Mouse (Mus musculus) right cerebral cortex, postnatal 36 days (tissue): ENCODE measurements around the gene Mlec.
A peak's percentile ranks its signal among the peaks of the same experiment; 100 is the strongest.
"Not testable (repeated sequence)": the region's sequence is repeated elsewhere in the genome, so short reads cannot be mapped to it uniquely, and the experiment has no call there.

Experiments used
- DNase-seq, 2 experiments: peaks; one replicate each; pipeline ENCODE4 v3.0.0; 2022; ENCODE audit warnings: low spot score in 2 of 2, mixed read lengths in 1 of 2

The Mlec gene

GRCm38 (mm10) chr5:115151457-115151856 is 6.5 kb downstream of the Mlec start:
- no peak for DNase-seq

DNA sequence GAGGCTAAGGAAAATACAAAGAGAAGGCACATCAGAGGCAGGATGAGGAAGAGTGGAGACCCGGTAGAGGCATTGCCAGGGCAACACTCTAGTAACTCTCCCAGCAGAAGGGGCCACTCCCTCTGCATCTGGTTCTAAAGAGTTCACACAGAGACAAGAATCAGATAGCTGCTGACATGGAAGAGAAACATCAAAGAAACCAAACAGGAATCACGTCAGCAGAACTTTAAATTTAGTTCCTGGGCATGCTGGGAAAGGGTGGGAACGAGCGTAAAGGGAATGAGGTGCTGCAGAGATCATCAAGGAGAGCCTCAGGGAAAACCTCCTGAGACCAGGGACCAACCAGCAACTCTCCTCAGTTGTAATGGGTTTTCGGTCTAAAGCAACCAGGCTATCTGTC is 7.0 kb downstream of the Mlec start:
- no peak for DNase-seq

DNA sequence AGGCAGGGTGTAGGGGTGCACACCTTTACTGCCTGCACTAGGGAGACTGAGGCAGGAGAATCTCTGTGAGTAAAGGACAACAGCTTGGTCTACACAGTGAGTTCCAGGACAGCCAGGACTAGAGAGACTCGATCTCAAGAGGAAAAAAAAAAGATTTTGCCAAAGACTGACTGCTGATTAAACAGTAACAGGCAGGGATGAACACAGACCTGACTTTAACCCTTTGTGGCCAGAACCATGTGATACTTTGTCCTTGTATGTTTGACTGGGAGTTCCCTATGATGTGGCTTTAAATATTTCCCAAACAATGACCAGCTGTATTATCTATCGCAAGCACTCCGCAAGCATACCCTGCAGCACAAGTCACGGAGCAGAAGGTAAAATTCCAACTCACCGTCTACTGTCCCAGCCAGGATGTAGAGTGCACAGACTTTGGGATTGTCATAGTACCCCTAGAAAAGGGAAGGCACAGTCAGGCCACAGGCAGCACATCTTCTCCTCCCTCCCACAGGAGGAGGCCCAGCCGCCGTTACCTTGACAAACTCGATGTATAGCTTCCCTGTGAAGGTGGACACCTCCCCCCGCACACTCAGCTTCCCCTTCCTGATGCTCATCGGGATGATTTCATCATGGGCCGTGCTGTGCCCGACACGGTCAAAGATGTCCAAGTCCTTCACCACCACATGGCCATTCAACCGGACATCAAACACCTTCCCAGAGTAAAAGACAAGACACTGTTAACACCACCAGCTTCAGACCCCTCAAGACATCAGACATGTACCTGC is 8.1 kb downstream of the Mlec start:
- DNase-seq, result no peak

GRCm38 (mm10) chr5:115148872-115149271 is 9.1 kb downstream of the Mlec start:
- not testable (repeated sequence) for DNase-seq

DNA sequence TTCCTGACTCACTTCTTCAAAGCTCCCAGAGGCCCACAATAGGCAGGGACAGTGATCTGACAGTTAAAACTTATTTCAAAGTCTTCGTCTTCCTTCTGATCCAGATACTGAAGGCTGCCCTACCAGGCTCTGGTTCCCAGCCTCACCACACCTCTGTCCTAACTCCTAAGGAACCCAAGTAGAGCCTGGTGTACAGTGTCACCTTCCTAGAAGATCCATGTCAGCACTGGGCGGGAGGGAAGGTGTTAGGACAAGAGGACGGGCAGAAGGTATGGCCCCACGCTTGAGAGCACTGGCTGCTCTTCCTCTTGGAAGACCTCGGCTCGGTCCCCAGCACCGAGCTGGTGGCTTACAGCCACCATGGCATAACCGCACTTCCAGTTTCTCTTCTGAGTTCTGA is 9.6 kb downstream of the Mlec start:
- no peak for DNase-seq

DNA sequence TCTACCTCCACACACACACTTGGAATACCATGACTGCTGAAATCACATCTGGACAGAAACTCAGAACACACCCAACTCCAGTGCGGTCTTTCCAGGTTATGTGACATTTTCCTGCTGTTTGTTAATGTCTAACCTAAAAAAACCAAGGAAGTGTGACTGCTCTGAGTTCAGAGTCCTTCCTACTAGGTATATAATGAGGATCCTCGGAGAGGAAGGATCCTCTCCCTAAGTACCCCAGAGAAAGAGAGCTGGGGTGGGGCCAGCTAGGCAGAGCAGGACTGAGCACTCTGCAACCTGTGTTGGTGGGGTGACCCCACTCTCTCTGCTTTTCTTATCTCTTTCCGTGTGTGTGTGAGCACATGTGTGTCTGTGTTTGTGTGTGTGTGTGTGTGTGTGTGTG is 10.6 kb downstream of the Mlec start:
- no peak for DNase-seq

DNA sequence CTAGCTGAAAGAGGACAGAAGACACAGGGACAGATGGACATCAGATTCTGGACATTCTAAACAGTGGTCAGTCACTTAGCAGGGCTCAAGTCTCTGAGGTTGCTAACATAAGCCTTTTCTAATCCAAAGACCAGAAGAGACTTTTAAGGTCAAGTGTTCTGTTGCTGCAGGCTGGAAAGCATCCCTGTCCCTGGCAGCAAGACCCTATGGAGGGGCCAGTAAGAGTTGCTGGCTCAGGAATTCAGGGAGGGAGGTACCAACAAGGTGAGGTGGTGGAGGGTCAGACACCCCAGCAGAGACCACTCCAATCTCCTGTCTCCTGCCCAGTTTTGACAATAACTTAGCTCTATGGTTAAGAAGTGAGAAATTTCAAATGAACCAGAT is 11.2 kb downstream of the Mlec start:
- DNase-seq, result no peak

GRCm38 (mm10) chr5:115145976-115146746 is 11.8 kb downstream of the Mlec start:
- no peak for DNase-seq

GRCm38 (mm10) chr5:115145253-115145968 is 12.6 kb downstream of the Mlec start:
- DNase-seq, result no peak

DNA sequence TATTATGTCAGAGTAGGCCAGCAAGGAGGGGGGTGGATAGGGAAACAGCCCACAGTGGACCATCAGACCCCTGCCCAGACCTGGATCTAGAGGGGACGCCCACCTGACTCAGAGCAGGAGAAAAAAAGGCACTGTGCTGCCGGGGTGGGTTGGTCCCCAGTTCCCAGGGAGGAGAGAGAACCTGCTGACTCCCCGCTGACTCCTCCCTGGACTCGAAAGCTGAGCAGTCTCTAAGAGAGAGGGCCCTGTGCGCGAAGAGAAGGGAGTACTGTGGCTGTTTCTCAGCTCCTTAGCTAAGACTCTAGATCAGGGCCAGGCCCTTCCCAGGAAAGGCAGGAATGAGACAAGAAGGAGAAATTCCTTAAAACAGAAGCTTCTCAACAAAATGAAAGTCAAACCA is 13.5 kb downstream of the Mlec start:
- no peak for DNase-seq

- DNase-seq, result no peak
These were observed 14.4 kb downstream of the Mlec start for GRCm38 (mm10) chr5:115143552-115143951.

- DNase-seq, result no peak
These were observed 15.7 kb downstream of the Mlec start for GRCm38 (mm10) chr5:115142166-115142697.

GRCm38 (mm10) chr5:115140726-115141125 is 17.3 kb downstream of the Mlec start:
- no peak for DNase-seq

DNA sequence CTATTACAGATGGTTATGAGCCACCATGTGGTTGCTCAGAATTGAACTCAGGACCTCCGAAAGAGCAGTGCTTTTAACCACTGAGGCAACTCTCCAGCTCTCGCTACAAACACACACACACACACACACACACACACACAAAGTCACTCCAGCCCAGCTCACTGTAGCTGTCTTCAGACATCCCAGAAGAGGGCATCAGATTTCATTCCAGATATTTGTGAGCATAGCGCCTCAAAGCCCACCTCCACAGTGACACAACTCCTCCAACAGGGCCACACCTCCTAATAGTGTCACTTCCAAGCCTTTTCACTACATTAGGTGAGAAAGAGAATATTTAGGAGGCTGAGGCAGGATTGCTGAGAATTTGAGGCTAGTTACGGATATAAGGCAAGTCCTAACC is 18.9 kb downstream of the Mlec start:
- DNase-seq, result no peak

- peak; percentile 78 to 82 for DNase-seq
These were observed 23.5 kb downstream of the Mlec start, which contains the start of gene Unc119b for GRCm38 (mm10) chr5:115134234-115135165. Gene Unc119b, minus strand, starts transcription at chr5:115134975.

DNA sequence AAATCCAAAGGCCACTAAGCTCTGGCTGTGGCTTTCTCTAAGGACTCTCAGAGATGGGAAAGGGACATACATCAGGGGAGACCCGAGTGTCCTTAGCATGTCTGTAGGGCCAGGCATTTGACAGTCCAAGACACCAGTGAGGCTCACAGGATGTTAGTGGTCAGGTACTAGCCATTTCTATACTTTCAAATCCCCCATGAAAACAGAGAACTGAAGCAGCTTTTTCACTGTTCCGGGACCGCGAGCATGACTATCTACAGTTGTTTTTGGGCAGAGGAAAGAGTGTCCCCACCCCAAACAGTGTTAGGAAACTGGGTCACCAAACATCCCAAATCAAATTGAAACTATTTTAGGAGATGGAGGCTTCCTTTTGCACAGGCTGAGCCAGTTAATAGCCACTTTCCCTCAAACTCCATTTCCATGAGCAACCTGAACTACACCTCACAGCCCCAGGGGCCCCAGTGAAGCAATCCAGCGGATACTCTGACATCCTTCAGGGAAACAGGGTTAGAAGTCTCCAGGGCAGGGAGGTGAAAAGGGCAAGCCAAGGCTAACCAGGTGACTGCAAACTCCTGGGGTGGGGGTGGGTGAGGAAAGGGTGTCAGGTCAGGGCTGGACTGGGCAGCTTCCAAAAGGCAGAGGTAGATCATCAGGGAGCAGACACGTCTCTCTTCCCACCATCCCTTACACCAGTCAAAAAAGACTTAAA is 24.5 kb downstream of the Mlec start:
- no peak for DNase-seq

- no peak for DNase-seq
These were observed 25.5 kb downstream of the Mlec start for GRCm38 (mm10) chr5:115132465-115132864.

DNA sequence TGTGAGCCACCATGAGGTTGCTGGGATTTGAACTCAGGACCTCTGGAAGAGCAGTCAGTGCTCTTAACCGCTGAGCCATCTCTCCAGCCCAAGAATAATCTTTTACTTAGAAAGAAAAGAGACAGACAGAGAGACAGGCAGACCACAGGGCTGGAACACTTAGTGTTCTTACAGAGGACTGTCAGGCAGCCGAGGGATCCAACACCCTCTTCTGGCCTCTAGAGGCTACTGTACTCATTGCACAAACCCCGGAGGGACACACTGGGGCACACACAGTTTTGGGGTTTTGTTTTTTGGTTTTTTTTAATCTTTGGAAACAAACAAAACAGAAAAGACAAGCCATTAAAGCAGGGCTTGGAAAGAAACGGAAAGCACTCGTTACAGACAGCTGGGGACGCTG is 28.7 kb downstream of the Mlec start:
- DNase-seq, result no peak

DNA sequence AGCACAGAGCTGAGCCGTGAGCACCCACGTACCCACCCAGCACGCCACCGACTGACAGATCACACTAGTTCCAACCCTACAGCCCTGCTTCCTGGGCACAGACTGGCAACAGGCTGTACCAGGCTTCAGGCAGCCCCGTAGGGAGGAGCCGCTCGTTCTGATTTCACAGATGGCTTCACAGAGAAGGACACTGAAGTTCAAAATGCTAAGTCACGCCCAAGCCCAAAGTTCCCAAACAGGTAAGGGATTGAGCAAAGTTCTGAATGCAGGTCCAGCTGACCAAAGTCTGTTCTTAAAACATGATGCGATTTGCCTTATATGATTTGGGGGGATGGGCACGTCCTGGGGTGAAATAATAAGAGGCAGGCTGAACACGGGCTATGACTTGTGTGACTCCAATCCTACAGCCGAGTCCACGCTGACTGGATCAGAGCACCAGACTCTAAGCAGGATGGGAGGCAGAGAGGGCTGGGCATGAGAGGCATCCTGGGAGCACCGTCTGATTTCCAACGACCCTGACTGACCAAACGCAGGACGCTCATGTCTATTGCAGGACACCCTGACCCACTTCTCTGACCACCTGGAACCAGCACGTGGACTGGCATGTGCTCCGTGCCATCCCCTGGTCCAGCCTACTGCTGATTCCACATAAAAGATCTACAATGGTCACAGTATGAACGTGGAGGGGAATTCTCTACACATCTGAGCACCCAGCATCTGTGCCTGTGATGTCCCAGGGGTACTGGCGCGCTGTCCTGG is 30.4 kb downstream of the Mlec start:
- DNase-seq, result no peak
